ENCODE assay signal across 8 mouse cellular contexts in genomic region chr2:91278749-91279371, GRCm38 (mm10). TPM values are rescaled to one million over a fixed set of nuclear protein-coding genes. Genes with fewer than 3 reads are reported as not detected.
A peak's percentile ranks its signal among the peaks of the same experiment; 100 is the strongest.
DNase-seq lines count a peak whose midpoint lies in the region; ATAC-seq and TF ChIP-seq lines count a peak whose summit lies in the region.

No protein-coding gene starts in this region.

- TF ChIP-seq CTCF in left cerebral cortex, adult 2 months (IDR thresholded peaks at IDR 0.05): peak; percentile 61

- WGBS in forebrain, embryonic 11.5 days: 48% methylated on average over 10 of the region's 10 CpGs
- WGBS in kidney, embryonic 14.5 days: 35% methylated on average over 10 of the region's 10 CpGs

- intact Hi-C loops in left cerebral cortex, adult 2 months (cut with DNase I): no loop called here

- no peaks in the 10 kb centered on the region for H3K4me1 ChIP-seq in forebrain, embryonic 11.5 days (replicated peaks; ENCODE audit: control insufficient read depth, insufficient read depth, low read length)
- H3K4me1 ChIP-seq in kidney, embryonic 14.5 days (ENCODE audit: control insufficient read depth, insufficient read depth, low read length): 0 out of 2 replicates have a peak, but pooled peaks cover 2% of the 10 kb centered on the region

- H3K4me2 ChIP-seq in forebrain, embryonic 11.5 days (ENCODE audit: low read depth, low read length, severe bottlenecking): no peak overlapping the region
- H3K4me2 ChIP-seq in kidney, embryonic 14.5 days (replicated peaks; ENCODE audit: low read depth, low read length): no peak overlapping the region

- ATAC-seq in forebrain, embryonic 11.5 days (replicated peaks; ENCODE audit: low FRiP score): peak; percentile 64
- peak; percentile 83 for ATAC-seq in kidney, embryonic 14.5 days (ENCODE audit: low FRiP score, low TSS enrichment)

- peaks cover 8% of the 10 kb centered on the region; the same call in 1 of the 2 replicates for H3K36me3 ChIP-seq in forebrain, embryonic 11.5 days (ENCODE audit: control insufficient read depth, insufficient read depth, low read length)
- peaks cover 38% of the 10 kb centered on the region for H3K36me3 ChIP-seq in kidney, embryonic 14.5 days (ENCODE audit: control insufficient read depth, insufficient read depth, low read length)
- H3K36me3 ChIP-seq in splenic B cell, adult 2 months (ENCODE audit: control insufficient read depth, insufficient read depth, low read length, poor library complexity, severe bottlenecking): peaks cover 4% of the 10 kb centered on the region; the same call in 1 of the 2 replicates

- no peak overlapping the region for H3K4me3 ChIP-seq in left cerebral cortex, adult 2 months
- H3K4me3 ChIP-seq in forebrain, embryonic 11.5 days (ENCODE audit: low read depth, low read length): no peak overlapping the region
- no peak overlapping the region for H3K4me3 ChIP-seq in kidney, embryonic 14.5 days (ENCODE audit: low read length)

- no peaks in the 10 kb centered on the region for H3K27me3 ChIP-seq in forebrain, embryonic 11.5 days (ENCODE audit: control insufficient read depth, insufficient read depth, low read length)
- no peaks in the 10 kb centered on the region for H3K27me3 ChIP-seq in kidney, embryonic 14.5 days (ENCODE audit: control insufficient read depth, insufficient read depth, low read length)
- peaks cover 1% of the 10 kb centered on the region; the same call in 1 of the 2 replicates for H3K27me3 ChIP-seq in splenic B cell, adult 2 months (ENCODE audit: control insufficient read depth, insufficient read depth, low read length, poor library complexity, severe bottlenecking)

- no peaks in the 10 kb centered on the region for H3K9me3 ChIP-seq in forebrain, embryonic 11.5 days (ENCODE audit: control insufficient read depth, low read length)
- H3K9me3 ChIP-seq in kidney, embryonic 14.5 days (ENCODE audit: control insufficient read depth, low read length): no peaks in the 10 kb centered on the region

- peak in 1 of 2 experiments; percentile 51 for DNase-seq in left cerebral cortex, adult 2 months (ENCODE audit: extremely low spot score in 1 of 2, low spot score in 2 of 2)
- DNase-seq in left cerebral cortex, adult 9 months (ENCODE audit: low spot score in 2 of 2): no peak
- peak; percentile 77 for DNase-seq in brain, adult 2 months (ENCODE audit: low read depth, low spot score)
- peak; percentile 78 for DNase-seq in forebrain, embryonic 11.5 days (ENCODE audit: low spot score)
- DNase-seq in lung, postnatal 10 days: peak; percentile 77
- peak; percentile 29 for DNase-seq in splenic B cell, adult 2 months (ENCODE audit: low read depth, low spot score)
- no peak for DNase-seq in MN1 (ENCODE audit: low spot score)

- H3K27ac ChIP-seq in left cerebral cortex, adult 2 months: no peak overlapping the region
- no peak overlapping the region for H3K27ac ChIP-seq in forebrain, embryonic 11.5 days (ENCODE audit: low read depth, low read length)
- H3K27ac ChIP-seq in kidney, embryonic 14.5 days (ENCODE audit: low read depth, low read length): no peak overlapping the region

- H3K9ac ChIP-seq in forebrain, embryonic 11.5 days (ENCODE audit: low read length): no peak overlapping the region
- no peak overlapping the region for H3K9ac ChIP-seq in kidney, embryonic 14.5 days (ENCODE audit: low read depth, low read length)

RNA-seq across cellular contexts. Expression of gene Arfgap2, which starts 14.1 kb away (rescaled TPM):
- total RNA-seq in left cerebral cortex, adult 2 months (2021): 10 to 100 TPM; 73.9 to 81.8 TPM
- 84.0 and 89.1 TPM in 2 replicates for polyA plus RNA-seq in forebrain, embryonic 11.5 days (2014; fragmentation: Nextera tagmentation; extraction: Ambion mirVana)
- 58.6 and 81.6 TPM in 2 replicates for polyA plus RNA-seq in kidney, embryonic 14.5 days (2014; fragmentation: Nextera tagmentation; extraction: Ambion mirVana)

RNA-seq across cellular contexts. Expression of gene Pacsin3, which starts 23.1 kb away (rescaled TPM):
- total RNA-seq in left cerebral cortex, adult 2 months (2021): 10 to 100 TPM; 42.7 to 46.9 TPM
- 28.9 and 34.8 TPM in 2 replicates for polyA plus RNA-seq in forebrain, embryonic 11.5 days (2014; fragmentation: Nextera tagmentation; extraction: Ambion mirVana)
- 24.3 and 32.8 TPM in 2 replicates for polyA plus RNA-seq in kidney, embryonic 14.5 days (2014; fragmentation: Nextera tagmentation; extraction: Ambion mirVana)

RNA-seq across cellular contexts. Expression of gene Ddb2, which starts 42.1 kb away (rescaled TPM):
- total RNA-seq in left cerebral cortex, adult 2 months (2021): 10 to 100 TPM; 11.7 to 14.4 TPM
- 9.9 and 10.8 TPM in 2 replicates for polyA plus RNA-seq in forebrain, embryonic 11.5 days (2014; fragmentation: Nextera tagmentation; extraction: Ambion mirVana)
- 14.8 and 15.0 TPM in 2 replicates for polyA plus RNA-seq in kidney, embryonic 14.5 days (2014; fragmentation: Nextera tagmentation; extraction: Ambion mirVana)

Comparison
In these comparisons a context has a peak if more than half of its experiments do, and no peak if none do; other contexts are left out.
1. DNase-seq: peak in brain, adult 2 months (single experiment), forebrain, embryonic 11.5 days (single experiment), lung, postnatal 10 days (single experiment) and splenic B cell, adult 2 months (single experiment); none in left cerebral cortex, adult 9 months (0 of 2) and MN1 (single experiment).